ENCODE assay signal across 10 mouse cellular contexts in the genomic region with DNA sequence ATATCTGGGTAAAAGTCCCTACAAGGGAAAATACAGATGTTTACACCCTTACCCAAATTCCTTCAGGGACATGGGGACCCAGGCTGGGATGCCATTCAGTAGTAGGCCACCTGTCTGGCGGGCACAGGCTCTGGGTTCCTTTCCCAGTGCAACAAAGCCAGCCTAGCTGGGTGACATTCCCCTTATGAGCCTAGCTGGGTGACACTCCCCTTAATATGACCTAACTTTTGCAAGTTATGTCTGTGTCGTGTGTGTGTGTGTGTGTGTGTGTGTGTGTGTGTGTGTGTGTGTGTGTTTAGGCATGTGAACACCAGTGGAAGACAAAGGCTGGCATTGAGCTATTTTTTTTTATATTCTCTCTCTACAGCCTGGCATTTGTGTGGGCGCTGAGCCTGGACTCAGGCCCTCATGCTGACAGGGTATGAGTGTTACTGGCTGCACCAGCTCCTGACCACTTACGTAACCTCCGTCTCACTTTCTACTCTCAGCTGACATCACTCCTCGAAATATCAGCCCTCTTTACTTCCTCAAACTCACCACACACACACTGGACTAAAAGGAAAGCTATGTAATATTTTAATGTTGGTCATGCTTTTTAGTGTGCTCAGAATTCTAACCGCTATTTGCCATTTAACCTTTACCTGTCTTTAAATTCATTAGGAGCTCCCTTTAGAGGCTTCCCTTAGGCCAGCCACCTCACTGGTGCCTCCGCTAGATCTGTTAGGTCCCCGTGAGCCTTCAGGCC. TPM values are rescaled to one million over a fixed set of nuclear protein-coding genes. Genes with fewer than 3 reads are reported as not detected.
DNase-seq lines count a peak whose midpoint lies in the region; ATAC-seq and TF ChIP-seq lines count a peak whose summit lies in the region.
"Had no signal": no experiment of that assay in that cellular context is flagged by ENCODE, and none has a peak within 500 bp of the region (broad histone marks: within the 10 kb centered on the region; RNA-seq: fewer than 3 reads in every experiment).

No protein-coding gene starts in this region.

- H3K4me1 ChIP-seq in E14TG2a.4 (replicated peaks; ENCODE audit: low read depth, low read length): peaks cover 19% of the 10 kb centered on the region
- no peaks in the 10 kb centered on the region for H3K4me1 ChIP-seq in midbrain, postnatal 0 days (ENCODE audit: insufficient read depth, low read length)

- H3K27ac ChIP-seq in midbrain, postnatal 0 days (ENCODE audit: low read depth, low read length): no peak overlapping the region

- TF ChIP-seq CTCF in E14TG2a.4 (conservative IDR thresholded peaks at IDR 0.05; ENCODE audit: low read length): no peak
- TF ChIP-seq CTCF in midbrain, postnatal 0 days (IDR thresholded peaks at IDR 0.05): no peak

- peak; percentile 20 to 63 for DNase-seq in gastrocnemius, adult 8-10 months (ENCODE audit: low spot score in 2 of 2)
- no peak for DNase-seq in gastrocnemius, postnatal 10 days
- DNase-seq in gastrocnemius, postnatal 25 days: peak; percentile 54
- peak; percentile 51 for DNase-seq in lung, postnatal 10 days
- no peak for DNase-seq in left cerebral cortex, postnatal 10 days (ENCODE audit: extremely low spot score in 1 of 2, low spot score in 2 of 2)
- no peak for DNase-seq in midbrain, postnatal 0 days (ENCODE audit: low spot score)
- DNase-seq in c-Kit-positive CD71-positive TER-119-positive erythroid progenitor cells, embryonic 14.5 days (ENCODE audit: low spot score): no peak

- no peaks in the 10 kb centered on the region for H3K9me3 ChIP-seq in E14TG2a.4 (ENCODE audit: low read length)
- no peaks in the 10 kb centered on the region for H3K9me3 ChIP-seq in midbrain, postnatal 0 days (ENCODE audit: low read length)
- H3K9me3 ChIP-seq: G1E had no signal

- no peak overlapping the region for H3K4me2 ChIP-seq in midbrain, postnatal 0 days (ENCODE audit: low read depth, low read length, poor library complexity, severe bottlenecking)

- intact Hi-C loops in left cerebral cortex, postnatal 10 days (cut with DNase I): no loop called here

- H3K9ac ChIP-seq in midbrain, postnatal 0 days (replicated peaks; ENCODE audit: low read length, poor library complexity, severe bottlenecking): no peak overlapping the region

- H3K4me3 ChIP-seq in E14TG2a.4 (replicated peaks; ENCODE audit: low read length): 0 out of 2 replicates have a peak overlapping the region, but pooled peaks have one; percentile 35
- no peak overlapping the region for H3K4me3 ChIP-seq in midbrain, postnatal 0 days (ENCODE audit: low read depth, low read length)

- no peaks in the 10 kb centered on the region for H3K36me3 ChIP-seq in E14TG2a.4 (ENCODE audit: insufficient read depth, low read length)
- no peaks in the 10 kb centered on the region for H3K36me3 ChIP-seq in midbrain, postnatal 0 days (ENCODE audit: insufficient read depth, low read length)
- H3K36me3 ChIP-seq: G1E had no signal

- 76% methylated on average over 9 of the region's 9 CpGs for WGBS in midbrain, postnatal 0 days

- no peak for ATAC-seq in midbrain, postnatal 0 days (ENCODE audit: low FRiP score)

- H3K27me3 ChIP-seq in E14TG2a.4 (ENCODE audit: insufficient read depth, low read length): no peaks in the 10 kb centered on the region
- H3K27me3 ChIP-seq in midbrain, postnatal 0 days (ENCODE audit: insufficient read depth, low read length): no peaks in the 10 kb centered on the region

RNA-seq across cellular contexts. Expression of a gene that starts 5.8 kb away (rescaled TPM):
- not detected for total RNA-seq in gastrocnemius, adult 8-10 months (2022)
- total RNA-seq in gastrocnemius, postnatal 10 days (2021): not detected
- not detected for total RNA-seq in gastrocnemius, postnatal 25 days (2021)
- not detected for total RNA-seq in left cerebral cortex, postnatal 10 days (2021)
- total RNA-seq in midbrain, postnatal 0 days (2014; rRNA removed): not detected in 2 replicates
- polyA plus RNA-seq in midbrain, postnatal 0 days (2015; fragmentation: Nextera tagmentation; extraction: Ambion mirVana): not detected in 2 replicates
- polyA plus RNA-seq: G1E; neural tube, embryonic 11.5 days had no signal

RNA-seq across cellular contexts. Expression of a gene that starts 37.2 kb away (rescaled TPM):
- 10 to 100 TPM; 71.3 to 85.3 (median 74.4) TPM for total RNA-seq in gastrocnemius, adult 8-10 months (2022)
- total RNA-seq in gastrocnemius, postnatal 10 days (2021): 10 to 100 TPM; 72.0 to 78.9 TPM
- 10 to 100 TPM; 55.1 to 59.4 TPM for total RNA-seq in gastrocnemius, postnatal 25 days (2021)
- total RNA-seq in left cerebral cortex, postnatal 10 days (2021): 100 to 1,000 TPM; 114 to 115 TPM
- total RNA-seq in midbrain, postnatal 0 days (2014; rRNA removed): 68.6 and 87.2 TPM in 2 replicates
- polyA plus RNA-seq in midbrain, postnatal 0 days (2015; fragmentation: Nextera tagmentation; extraction: Ambion mirVana): 14.8 and 19.9 TPM in 2 replicates

Comparison
In these comparisons a context has a peak if more than half of its experiments do, and no peak if none do; other contexts are left out.
1. DNase-seq: peak in gastrocnemius, adult 8-10 months (2 of 2), gastrocnemius, postnatal 25 days (single experiment) and lung, postnatal 10 days (single experiment); none in gastrocnemius, postnatal 10 days (single experiment), left cerebral cortex, postnatal 10 days (0 of 2), midbrain, postnatal 0 days (single experiment) and c-Kit-positive CD71-positive TER-119-positive erythroid progenitor cells, embryonic 14.5 days (single experiment).